Mouse (Mus musculus): ENCODE results near the gene Myom1.

The Myom1 gene

GRCm38 (mm10) chr17:71002081-71002743 lies at the start of gene Myom1:
Myom1 (plus strand) TSS chr17:71002633.
- in situ Hi-C loops (cut with MseI, MboI) = no loop called here

DNA sequence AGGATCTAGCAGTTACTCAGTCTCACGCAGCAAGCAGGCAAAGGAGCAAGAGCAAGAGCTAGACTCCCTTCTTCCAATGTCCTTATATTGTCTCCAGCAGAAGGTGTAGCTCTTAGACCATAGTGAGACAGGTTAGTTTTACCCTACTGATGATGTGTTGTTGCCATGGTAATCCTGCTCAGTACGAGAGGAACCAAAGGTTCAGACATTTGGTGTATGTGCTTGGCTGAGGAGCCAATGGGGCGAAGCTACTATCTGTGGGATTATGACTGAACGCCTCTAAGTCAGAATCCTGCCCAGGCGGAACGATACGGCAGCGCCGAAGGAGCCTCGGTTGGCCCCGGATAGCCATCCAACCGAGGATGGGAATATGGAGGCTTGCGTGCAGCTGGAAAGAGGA lies 38.9 kb upstream of the Myom1 start:
- in situ Hi-C loops (cut with MseI, MboI) = loop anchor here in 1 of 2 experiments (25.0 kb wide), 1 partner anchor 226 kb away; no protein-coding TSS in a partner anchor

- in situ Hi-C loops (cut with MseI, MboI) = loop anchor here in 1 of 2 experiments (25.0 kb wide), 1 partner anchor 228 kb away; no protein-coding TSS in a partner anchor
Observed at GRCm38 (mm10) chr17:70965281-70965680, 37.2 kb upstream of the Myom1 start.

DNA sequence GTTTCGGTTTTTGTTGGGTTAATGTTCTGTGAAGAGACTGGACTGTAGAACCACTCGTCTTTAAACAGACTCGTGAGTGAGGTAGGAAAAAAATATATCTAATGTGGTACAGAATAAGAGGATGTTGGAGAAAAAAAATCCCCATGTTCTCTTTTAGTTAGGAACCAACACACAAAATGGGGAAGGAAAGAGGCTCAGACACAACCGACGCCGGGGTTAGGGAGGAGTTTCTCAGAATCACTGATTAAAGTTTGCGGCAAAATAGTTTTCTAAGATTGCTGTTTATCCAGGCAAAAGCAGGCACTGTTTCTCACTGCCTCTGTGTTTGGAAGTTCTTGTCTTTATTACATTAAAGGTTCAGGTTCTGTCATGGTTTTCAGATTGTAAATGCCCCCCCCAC lies 36.3 kb upstream of the Myom1 start:
- in situ Hi-C loops (cut with MseI, MboI) = loop anchor here in 1 of 2 experiments (25.0 kb wide), 1 partner anchor 229 kb away; no protein-coding TSS in a partner anchor

GRCm38 (mm10) chr17:70967191-70967590 lies 35.2 kb upstream of the Myom1 start:
- in situ Hi-C loops (cut with MseI, MboI) = loop anchor here in 1 of 2 experiments (25.0 kb wide), 1 partner anchor 230 kb away; no protein-coding TSS in a partner anchor

DNA sequence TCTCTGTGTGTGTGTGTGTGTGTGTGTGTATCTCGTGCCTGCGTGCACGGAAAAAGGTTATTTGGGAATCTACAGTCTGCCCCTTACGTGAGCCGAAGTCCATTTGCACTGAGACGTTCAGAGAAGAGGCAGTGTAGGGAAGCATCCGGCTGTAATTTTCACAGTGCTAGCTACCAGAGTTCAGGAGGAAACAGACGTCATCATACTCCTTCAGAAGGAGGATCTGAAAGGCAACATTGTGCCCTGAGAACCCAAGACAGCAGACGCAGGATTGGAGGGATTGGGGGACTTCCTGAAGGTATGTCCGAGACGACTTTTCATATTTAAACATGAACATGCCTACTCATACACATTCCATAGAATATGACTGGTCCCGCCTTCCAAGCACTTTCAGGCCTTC lies 34.8 kb upstream of the Myom1 start:
- in situ Hi-C loops (cut with MseI, MboI) = loop anchor here in 1 of 2 experiments (25.0 kb wide), 1 partner anchor 230 kb away; no protein-coding TSS in a partner anchor

- in situ Hi-C loops (cut with MseI, MboI) = loop anchor here in 1 of 2 experiments (25.0 kb wide), 1 partner anchor 231 kb away; no protein-coding TSS in a partner anchor
Observed at GRCm38 (mm10) chr17:70968606-70969191, 33.7 kb upstream of the Myom1 start.

DNA sequence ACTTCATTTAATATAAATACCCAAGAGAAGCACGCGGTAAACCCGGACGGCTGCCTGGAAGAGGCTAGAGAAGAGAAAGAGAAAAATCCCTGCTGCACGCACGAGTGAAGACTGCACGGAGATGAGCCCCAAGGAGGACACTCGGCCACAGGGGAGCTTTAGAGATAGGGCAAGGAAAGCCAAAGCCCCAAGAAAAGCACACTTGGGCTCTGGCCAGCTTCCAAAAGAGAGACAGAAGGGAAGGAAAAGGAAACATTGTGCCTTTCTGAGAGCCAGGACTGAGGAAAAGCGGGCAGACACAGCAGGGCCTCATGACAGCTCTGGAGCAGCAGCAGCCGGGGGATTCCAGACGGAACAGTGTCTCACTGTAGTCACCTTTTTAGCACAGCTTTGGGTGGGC lies 31.2 kb upstream of the Myom1 start:
- in situ Hi-C loops (cut with MseI, MboI) = loop anchor here (10.0 to 25.0 kb wide), 2 partner anchors 126 to 234 kb away; no protein-coding TSS in a partner anchor

DNA sequence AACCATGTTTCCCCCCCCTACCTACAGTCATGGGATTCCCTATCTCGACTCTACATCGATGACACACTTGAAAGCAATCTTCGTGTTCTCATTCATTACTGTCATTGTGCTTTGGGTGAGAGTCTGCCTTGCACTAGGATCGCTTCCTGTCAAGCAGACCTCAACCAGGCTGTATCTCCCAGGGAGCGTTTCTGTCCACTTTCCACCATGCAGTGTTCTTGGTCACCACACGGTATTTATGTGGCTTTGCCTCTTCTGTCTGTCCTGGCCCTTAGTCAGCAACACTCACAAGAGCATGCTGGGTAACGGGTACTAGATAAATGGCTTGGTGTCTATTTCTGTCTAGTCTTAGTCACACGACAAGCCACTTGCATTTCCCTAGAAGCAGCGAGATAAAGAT lies 29.0 kb upstream of the Myom1 start:
- in situ Hi-C loops (cut with MseI, MboI) = loop anchor here (10.0 to 25.0 kb wide), 2 partner anchors 129 to 236 kb away; no protein-coding TSS in a partner anchor

DNA sequence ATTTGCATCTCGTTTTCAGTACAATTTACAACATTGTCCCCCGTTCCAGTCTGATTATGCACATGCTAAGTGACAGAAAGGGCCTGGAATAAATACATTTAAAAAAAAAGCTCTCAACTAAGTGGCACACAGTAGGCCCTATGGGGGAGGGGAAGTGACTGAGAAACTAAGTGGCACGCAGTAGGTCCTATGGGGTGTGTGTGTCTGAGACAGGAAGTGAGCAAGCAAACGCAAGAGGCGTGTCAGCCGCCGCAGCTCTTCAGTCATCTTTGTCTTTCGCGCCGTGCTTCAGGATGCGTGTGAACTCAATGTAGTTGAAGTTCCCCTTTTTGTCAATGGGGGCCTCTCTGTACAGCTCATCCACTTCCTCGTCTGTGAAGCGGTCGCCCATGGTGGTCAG lies 28.4 kb upstream of the Myom1 start:
- in situ Hi-C loops (cut with MseI, MboI) = loop anchor here (10.0 to 25.0 kb wide), 2 partner anchors 129 to 237 kb away; no protein-coding TSS in a partner anchor

DNA sequence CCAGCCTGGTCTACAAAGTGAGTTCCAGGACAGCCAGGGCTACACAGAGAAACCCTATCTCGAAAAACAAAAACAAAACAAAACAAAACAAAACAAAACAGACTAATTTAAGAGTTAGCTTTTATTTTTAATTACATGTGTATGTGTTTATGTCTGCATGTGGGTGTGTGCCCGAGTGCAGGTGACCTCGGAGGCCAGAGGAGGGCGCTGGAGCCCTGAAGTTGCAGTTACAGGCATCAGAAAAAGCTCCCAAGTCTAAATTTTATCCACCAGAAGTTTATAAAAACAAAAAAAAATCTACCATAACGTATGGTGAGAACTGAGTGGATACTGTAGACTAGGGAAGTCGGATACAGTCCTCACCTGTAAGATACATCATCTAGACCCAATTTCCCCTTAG lies 24.6 kb upstream of the Myom1 start:
- in situ Hi-C loops (cut with MseI, MboI) = loop anchor here in 1 of 2 experiments (10.0 kb wide), 1 partner anchor 133 kb away; no protein-coding TSS in a partner anchor

GRCm38 (mm10) chr17:70979345-70980223 lies 22.8 kb upstream of the Myom1 start:
- in situ Hi-C loops (cut with MseI, MboI) = loop anchor here in 1 of 2 experiments (10.0 kb wide), 1 partner anchor 135 kb away; no protein-coding TSS in a partner anchor

DNA sequence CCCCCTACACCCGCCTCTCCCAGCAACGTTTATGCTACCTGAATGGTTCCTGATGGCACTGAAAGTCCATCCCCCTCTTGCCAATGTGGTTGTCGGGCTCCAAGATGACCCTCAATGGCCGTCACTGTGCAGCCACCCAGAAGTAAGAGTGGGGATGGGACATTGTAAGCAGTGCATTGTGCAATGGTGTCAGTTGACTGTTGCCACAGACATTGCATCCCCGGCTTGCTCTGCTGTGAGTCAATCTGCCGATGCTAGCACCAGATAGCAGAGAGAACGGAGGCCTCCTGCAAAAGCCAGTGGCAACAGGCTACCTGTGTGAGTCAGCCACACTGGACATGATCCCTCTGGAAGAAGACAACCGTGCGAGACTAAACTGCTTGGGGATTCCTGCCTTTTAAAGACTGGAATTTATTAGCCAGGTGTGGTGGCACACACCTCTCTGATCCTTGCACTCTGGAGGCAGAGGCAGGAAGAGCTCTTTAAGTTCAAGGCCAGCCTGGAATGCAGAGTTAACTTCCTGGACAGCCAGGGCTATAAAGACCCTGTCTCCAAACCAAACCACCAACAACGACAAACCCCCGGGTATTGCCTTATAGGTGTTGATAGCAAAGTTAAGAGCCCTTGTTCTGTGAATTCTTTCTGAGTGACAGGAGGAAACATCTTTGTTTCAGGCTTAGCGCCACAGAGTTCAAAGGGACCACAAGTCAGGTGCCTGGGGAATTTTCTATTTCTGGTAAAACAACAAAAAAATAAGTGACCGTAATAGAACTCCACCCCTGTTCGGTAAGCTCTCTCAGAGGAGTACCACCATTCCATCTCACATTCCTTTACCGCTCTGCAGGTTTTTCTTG lies 16.7 kb upstream of the Myom1 start:
- in situ Hi-C loops (cut with MseI, MboI) = no loop called here

GRCm38 (mm10) chr17:70986355-70986740 lies 16.1 kb upstream of the Myom1 start:
- in situ Hi-C loops (cut with MseI, MboI) = no loop called here

DNA sequence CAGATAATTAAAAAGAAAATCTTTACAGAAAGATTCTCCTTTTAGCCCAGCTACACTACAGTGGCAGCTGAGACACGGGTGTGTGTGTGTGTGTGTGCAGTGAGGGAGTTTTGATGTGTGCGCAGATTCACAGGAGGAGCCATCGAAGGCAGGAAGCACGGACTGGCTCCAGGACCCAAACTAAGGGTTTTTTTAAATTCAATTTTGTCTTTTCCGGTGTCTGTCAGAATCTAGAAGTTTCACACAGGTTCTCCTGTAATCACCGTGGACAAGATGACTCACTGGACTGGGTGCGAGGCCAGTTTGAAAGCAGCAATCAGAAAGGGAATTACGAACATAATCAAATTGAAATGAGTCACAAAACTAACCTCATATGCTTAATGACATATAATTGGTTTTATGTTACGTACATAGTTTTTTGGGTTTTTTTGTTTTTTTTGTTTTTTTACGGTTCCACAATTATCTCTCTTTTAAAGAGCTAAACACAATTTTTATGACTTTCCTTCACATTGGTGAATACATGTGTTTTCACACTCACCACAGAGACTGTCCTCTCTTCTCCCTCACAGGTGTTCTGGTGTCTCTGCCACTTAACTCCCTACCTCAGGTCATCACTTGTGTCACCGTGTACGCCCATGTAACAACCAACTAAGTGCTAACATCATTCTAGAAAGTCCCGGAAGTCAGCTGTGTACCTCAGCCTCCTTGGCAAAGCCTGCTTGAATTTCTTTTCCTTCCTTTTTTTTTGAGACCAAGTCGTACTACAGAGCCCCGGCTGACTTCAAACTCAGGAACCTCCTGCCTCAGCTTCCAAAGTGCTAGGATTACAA lies 15.4 kb upstream of the Myom1 start:
- in situ Hi-C loops (cut with MseI, MboI) = no loop called here

DNA sequence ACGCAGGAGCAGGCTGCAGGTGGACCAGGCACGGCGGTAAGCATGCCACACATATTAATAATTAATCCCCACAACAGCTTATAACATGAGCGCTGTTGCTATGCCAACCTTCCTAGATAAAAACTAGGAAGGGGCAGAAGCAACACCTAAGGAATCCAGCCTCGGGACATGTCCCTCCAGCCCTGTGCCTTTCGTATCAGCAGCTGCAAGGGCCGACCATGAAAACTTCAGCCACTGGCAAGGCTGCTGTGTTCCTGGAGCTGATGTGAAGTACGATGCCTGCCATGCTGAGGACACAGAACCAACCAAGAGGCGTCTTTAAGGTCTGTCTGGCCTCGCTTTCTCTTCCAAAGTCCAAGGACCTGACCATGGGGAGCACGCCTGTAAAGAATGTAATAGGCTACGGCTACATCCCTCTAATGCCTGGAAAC lies 14.1 kb upstream of the Myom1 start:
- in situ Hi-C loops (cut with MseI, MboI) = no loop called here

- in situ Hi-C loops (cut with MseI, MboI) = no loop called here
Observed at GRCm38 (mm10) chr17:70989430-70989829, 13.0 kb upstream of the Myom1 start.

DNA sequence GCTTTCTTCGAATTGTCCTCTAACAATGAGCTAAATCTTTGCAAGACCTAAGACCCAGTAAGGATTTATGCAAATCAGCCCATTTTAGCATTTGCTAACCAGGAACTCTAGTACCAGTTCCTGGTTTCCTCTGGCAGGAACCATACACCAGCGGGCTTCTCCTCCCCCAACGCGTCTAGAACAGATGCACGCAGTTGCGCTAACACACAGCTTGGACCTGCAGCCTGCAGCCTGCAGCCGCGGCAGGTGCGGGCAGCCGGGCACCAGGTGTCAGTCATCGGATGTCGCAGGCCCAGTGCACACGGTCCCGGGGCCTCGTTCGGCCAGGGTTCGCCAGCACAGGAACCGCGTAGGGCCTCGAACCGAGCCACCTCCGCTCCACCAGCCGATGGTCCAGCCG lies 12.4 kb upstream of the Myom1 start:
- in situ Hi-C loops (cut with MseI, MboI) = no loop called here

DNA sequence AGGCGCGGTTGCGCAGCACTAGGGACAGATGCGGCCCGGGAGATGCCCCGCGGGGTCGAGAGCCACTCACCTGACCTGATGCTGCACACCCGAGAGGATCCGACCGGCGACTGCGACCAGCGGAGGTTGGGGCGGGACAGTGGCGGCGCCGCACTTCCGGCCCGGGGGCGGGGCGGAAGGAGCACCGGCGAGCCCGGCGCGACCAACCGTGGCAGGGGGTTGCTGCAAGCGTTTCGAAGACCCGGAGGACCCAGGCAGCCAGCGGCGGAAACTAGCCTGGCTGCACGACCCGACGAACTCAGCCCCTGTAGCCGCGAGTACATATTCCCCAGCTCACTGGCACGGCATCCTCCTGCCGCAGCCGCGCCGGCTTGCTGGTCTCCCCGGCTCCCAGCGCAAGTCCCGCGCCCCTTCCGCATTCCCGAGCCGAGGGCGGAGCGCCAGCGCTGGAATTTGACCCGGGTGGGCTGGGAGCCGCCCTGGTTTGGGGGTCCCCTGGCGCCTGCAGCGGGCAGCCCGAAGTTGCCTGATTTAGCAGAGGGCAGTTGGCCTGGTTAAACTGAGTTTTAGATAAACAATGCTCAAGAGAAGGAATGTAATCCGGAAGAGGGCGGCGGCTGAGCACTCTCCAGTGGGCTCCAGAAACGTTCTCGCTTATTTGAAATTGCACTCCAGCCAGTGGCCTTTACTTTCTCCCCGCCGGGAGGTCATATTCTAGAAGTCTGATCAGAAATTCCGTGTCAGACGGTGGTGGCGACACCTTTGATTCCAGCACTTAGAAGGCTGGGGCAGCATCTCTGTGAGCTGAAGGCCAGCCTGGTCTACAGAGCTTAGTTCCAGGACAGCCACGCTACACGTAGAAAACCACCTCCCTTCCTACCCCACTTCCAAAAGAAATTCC lies 11.8 kb upstream of the Myom1 start:
- in situ Hi-C loops (cut with MseI, MboI) = no loop called here

All from mouse trophoblast stem cell (cell line).